Mouse (Mus musculus) thymus, adult 2 months (tissue): ENCODE measurements around the gene Pkn1.

Source experiments
- CTCF ChIP-seq: fragments of 200-500 bp; IDR thresholded peaks from 2 replicates; pipeline ENCODE4 v1.5.1; 2012; ENCODE audit warnings: mild to moderate bottlenecking, control low read depth, low read length, moderate library complexity, borderline replicate concordance; ENCODE audit not compliant: control insufficient read depth, poor library complexity, insufficient read depth; ENCODE audit errors: extremely low read depth
- POLR2A ChIP-seq: fragments of 200-500 bp; IDR thresholded peaks from 2 replicates; pipeline ENCODE4 v1.6.1; 2012; ENCODE audit warnings: mild to moderate bottlenecking, low read length, control low read depth, moderate library complexity; ENCODE audit not compliant: control insufficient read depth, poor library complexity, insufficient read depth; ENCODE audit errors: extremely low read depth

DNA sequence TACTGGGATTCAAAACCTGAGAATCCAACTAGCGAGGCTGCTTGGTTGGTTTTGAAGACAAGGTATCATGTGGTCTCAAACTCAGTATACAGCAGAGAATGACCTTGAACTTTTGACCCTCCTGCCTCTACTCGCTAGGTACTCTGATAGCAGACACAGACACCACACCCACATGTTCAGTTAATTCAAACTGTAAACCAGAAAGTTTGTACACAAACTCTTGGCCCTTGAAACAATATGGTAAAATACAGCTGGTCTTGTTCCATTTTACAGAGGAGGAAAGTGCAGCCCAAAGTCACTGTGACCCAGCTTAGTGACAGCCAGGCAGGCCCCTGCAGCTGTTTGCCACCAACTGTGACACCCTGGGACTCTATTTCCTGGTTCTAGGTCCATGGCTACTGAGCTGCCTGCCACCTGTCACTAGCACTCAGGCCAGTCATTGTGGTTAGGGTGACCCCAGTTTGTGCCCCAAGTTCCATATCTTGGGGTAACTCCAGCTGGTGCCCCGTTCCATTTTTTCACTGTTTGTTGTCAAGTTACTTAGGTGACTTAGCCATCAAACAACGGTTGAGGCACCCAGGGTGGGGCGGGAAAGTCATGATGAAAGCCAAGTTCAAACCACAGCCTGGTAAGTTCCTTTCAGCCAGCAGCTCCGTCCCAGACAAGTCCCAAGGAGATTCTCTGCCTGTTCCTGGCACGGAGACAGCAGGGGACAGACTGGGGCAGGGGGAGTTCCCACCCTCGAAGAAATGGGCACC lies 40.9 kb upstream of the Pkn1 start:
- TF ChIP-seq CTCF: no peak
- TF ChIP-seq POLR2A: no peak
